In genomic region chr13:113897498-113897897, GRCm38 (mm10) we compare ENCODE assay signal across 26 mouse cellular contexts.
"Had no signal": no experiment of that assay in that cellular context is flagged by ENCODE, and none has a peak within 500 bp of the region (broad histone marks: within the 10 kb centered on the region; RNA-seq: fewer than 3 reads in every experiment).

No protein-coding gene starts in this region.

- H3K4me3 ChIP-seq: embryonic facial prominence, embryonic 10.5 days; embryonic facial prominence, embryonic 12.5 days; embryonic facial prominence, embryonic 13.5 days; embryonic facial prominence, embryonic 15.5 days; erythroblast, embryonic 14.5 days; forebrain, embryonic 10.5 days; forebrain, embryonic 12.5 days; forebrain, embryonic 13.5 days; forebrain, embryonic 15.5 days; gastrocnemius, adult 2 months; heart, adult 2 months had no signal

- H3K36me3 ChIP-seq: embryonic facial prominence, embryonic 10.5 days; embryonic facial prominence, embryonic 12.5 days; embryonic facial prominence, embryonic 13.5 days; embryonic facial prominence, embryonic 15.5 days; forebrain, embryonic 10.5 days; forebrain, embryonic 12.5 days; forebrain, embryonic 15.5 days had no signal

- DNase-seq: cerebellum, adult 9-10 months; cerebellum, adult 9-11 months; cerebellum, postnatal 10 days; cerebellum, postnatal 14 days; cerebellum, postnatal 25 days; cerebellum, postnatal 36 days; embryo, embryonic 11 days; forebrain, postnatal 0 days; gastrocnemius, adult 2 months; gastrocnemius, postnatal 10 days; gastrocnemius, postnatal 14 days; gastrocnemius, postnatal 25 days; gastrocnemius, postnatal 36 days; heart, adult 18-20 months; heart, adult 2 months had no signal

- H3K9me3 ChIP-seq: embryonic facial prominence, embryonic 10.5 days; embryonic facial prominence, embryonic 12.5 days; embryonic facial prominence, embryonic 13.5 days; embryonic facial prominence, embryonic 15.5 days; forebrain, embryonic 10.5 days; forebrain, embryonic 12.5 days; forebrain, embryonic 13.5 days; forebrain, embryonic 15.5 days had no signal

- H3K9ac ChIP-seq: embryonic facial prominence, embryonic 12.5 days; embryonic facial prominence, embryonic 13.5 days; embryonic facial prominence, embryonic 15.5 days; forebrain, embryonic 12.5 days; forebrain, embryonic 13.5 days; forebrain, embryonic 15.5 days; forebrain, postnatal 0 days had no signal

- H3K27me3 ChIP-seq: embryonic facial prominence, embryonic 12.5 days; embryonic facial prominence, embryonic 13.5 days; embryonic facial prominence, embryonic 15.5 days; forebrain, embryonic 12.5 days; forebrain, embryonic 13.5 days; forebrain, embryonic 15.5 days had no signal

- H3K4me2 ChIP-seq: embryonic facial prominence, embryonic 12.5 days; forebrain, embryonic 12.5 days; forebrain, embryonic 13.5 days; forebrain, embryonic 15.5 days had no signal

- H3K27ac ChIP-seq: embryonic facial prominence, embryonic 12.5 days; forebrain, embryonic 10.5 days; forebrain, embryonic 12.5 days; forebrain, embryonic 13.5 days; forebrain, embryonic 15.5 days; gastrocnemius, adult 2 months; heart, adult 2 months had no signal

- ATAC-seq: forebrain, embryonic 13.5 days; forebrain, embryonic 14.5 days; forebrain, embryonic 15.5 days; forebrain, embryonic 16.5 days; forebrain, postnatal 0 days had no signal

- H3K4me1 ChIP-seq: embryonic facial prominence, embryonic 12.5 days; forebrain, embryonic 13.5 days; forebrain, embryonic 15.5 days had no signal
